Mouse (Mus musculus) spleen, adult 2 months (tissue): ENCODE results near the gene Cflar.

Experiments
- CTCF ChIP-seq: fragments of 200-500 bp; IDR thresholded peaks from 2 replicates; pipeline ENCODE4 v1.5.1; 2011; ENCODE audit warnings: mild to moderate bottlenecking, inconsistent platforms; ENCODE audit not compliant: insufficient read depth, insufficient read length, insufficient replicate concordance; ENCODE audit errors: extremely low read depth
- POLR2A ChIP-seq: fragments of 200-500 bp; IDR thresholded peaks from 2 replicates; pipeline ENCODE4 v1.6.1; 2011; ENCODE audit warnings: low read depth, low read length, inconsistent platforms

DNA sequence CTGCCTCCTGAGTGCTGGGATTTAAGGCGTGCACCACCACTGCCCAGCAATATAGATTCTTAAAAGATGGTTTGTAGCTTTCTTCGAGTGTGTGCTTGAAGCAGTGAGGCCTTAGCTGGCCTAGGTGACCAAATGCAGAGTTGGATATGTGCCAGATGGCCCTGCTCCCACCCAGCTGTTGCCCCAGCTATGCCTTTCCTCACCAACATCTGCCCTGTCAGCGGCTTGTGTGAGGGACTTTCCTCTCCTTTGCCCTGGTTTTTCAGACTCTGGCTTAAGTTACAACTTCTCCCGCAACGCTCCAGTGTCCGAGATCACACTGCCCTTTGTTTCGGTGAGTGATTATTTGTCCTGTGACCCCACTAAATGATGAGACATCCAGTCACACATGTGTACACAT, 33.3 kb downstream of the Cflar start:
- TF ChIP-seq CTCF (no peak), POLR2A (no peak)
